Mouse (Mus musculus): ENCODE data around the gene Cstad.

DNA sequence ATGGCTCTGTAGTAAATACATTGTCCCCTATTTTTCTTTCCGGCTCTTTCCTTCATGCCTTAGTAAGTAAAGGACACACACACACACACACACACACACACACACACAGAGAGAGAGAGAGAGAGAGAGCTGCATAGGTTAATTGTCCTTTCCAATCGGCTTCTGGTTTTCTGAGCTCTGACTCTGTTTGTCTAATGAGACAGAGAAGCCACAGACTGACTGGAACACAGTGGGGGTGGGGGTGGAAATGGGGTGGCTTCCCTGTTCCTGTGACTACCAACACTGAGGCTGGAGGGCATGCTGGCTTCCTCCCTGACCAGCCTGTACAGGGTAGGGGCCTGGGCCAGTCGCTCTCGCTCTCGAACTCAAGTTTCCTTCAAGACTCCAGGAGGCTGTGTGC lies 8.9 kb downstream of the Cstad start:
- TF ChIP-seq CTCF (IDR thresholded peaks at IDR 0.05; ENCODE audit: low read depth, low read length) (no peak), EP300 (IDR thresholded peaks at IDR 0.05; ENCODE audit: insufficient read depth, low read depth, low read length) (no peak)

Measured in ES-Bruce4 (cell line).